In genomic region chrX:101429142-101429949, GRCm38 (mm10) we compare ENCODE assay signal across 8 mouse cellular contexts. TPM values are rescaled to one million over a fixed set of nuclear protein-coding genes. Genes with fewer than 3 reads are reported as not detected.
A peak's percentile ranks its signal among the peaks of the same experiment; 100 is the strongest.
DNase-seq lines count a peak whose midpoint lies in the region; ATAC-seq lines count a peak whose summit lies in the region.

Gene Nono (plus strand): TSS chrX:101429318.

- peak; percentile 90 for ATAC-seq in CD4-positive, CD25-positive, alpha-beta regulatory T cell, adult 4 months
- ATAC-seq in heart, embryonic 14.5 days (ENCODE audit: insufficient number of reproducible peaks, insufficient read depth, low FRiP score, low read depth), result peak; percentile 92
- peak; percentile 92 for ATAC-seq in liver, embryonic 13.5 days (ENCODE audit: low read depth)
- ATAC-seq in stomach, embryonic 16.5 days (ENCODE audit: insufficient read depth, low FRiP score), result peak; percentile 96

- WGBS in heart, embryonic 14.5 days, result 21% methylated on average over 51 of the region's 51 CpGs
- WGBS in liver, embryonic 13.5 days (ENCODE audit: insufficient replicate concordance), result 17% methylated on average over 50 of the region's 51 CpGs
- 21% methylated on average over 51 of the region's 51 CpGs for WGBS in stomach, embryonic 16.5 days

- peak; percentile 89 for DNase-seq in c-Kit-negative CD71-positive TER-119-positive erythroid progenitor cells, embryonic 14.5 days (ENCODE audit: low read depth, low spot score)
- DNase-seq in fibroblast of lung, adult 2 months (ENCODE audit: low read depth), result peak; percentile 90
- peak; percentile 93 for DNase-seq in kidney, postnatal 14 days
- peak; percentile 76 for DNase-seq in liver, embryonic 13.5 days
- peak; percentile 81 for DNase-seq in neural tube, embryonic 10.5 days (ENCODE audit: extremely low spot score, low spot score)

- H3K4me1 ChIP-seq in heart, embryonic 14.5 days (ENCODE audit: control insufficient read depth in 2 of 2, insufficient read depth in 2 of 2, low read length in 2 of 2), result peaks cover 0 to 5% of the 10 kb centered on the region in 2 experiments; a peak in 2 of 4 replicates
- H3K4me1 ChIP-seq in liver, embryonic 13.5 days (replicated peaks), result peaks cover 24% of the 10 kb centered on the region
- H3K4me1 ChIP-seq in stomach, embryonic 16.5 days (ENCODE audit: control insufficient read depth, insufficient read depth, low read length), result no peaks in the 10 kb centered on the region; the same call in 1 of the 2 replicates

- H3K27ac ChIP-seq in heart, embryonic 14.5 days (replicated peaks in 1 of 2; ENCODE audit: control insufficient read depth in 1 of 2, insufficient read depth in 1 of 2, low read depth in 2 of 2, low read length in 2 of 2), result peak within 1 kb of the TSS; percentile 94 to 99
- peak within 1 kb of the TSS; percentile 90 for H3K27ac ChIP-seq in liver, embryonic 13.5 days
- peak within 1 kb of the TSS; percentile 96 for H3K27ac ChIP-seq in stomach, embryonic 16.5 days (ENCODE audit: low read length)

- peak within 1 kb of the TSS; percentile 92 for H3K9ac ChIP-seq in heart, embryonic 14.5 days (ENCODE audit: low read length)
- peak within 1 kb of the TSS; percentile 87 for H3K9ac ChIP-seq in liver, embryonic 13.5 days
- H3K9ac ChIP-seq in stomach, embryonic 16.5 days (ENCODE audit: low read length), result peak within 1 kb of the TSS; percentile 85

- peak within 1 kb of the TSS; percentile 65 for H3K4me2 ChIP-seq in heart, embryonic 14.5 days (ENCODE audit: low read length)
- H3K4me2 ChIP-seq in liver, embryonic 13.5 days, result peak within 1 kb of the TSS; percentile 68
- peak within 1 kb of the TSS; percentile 52 for H3K4me2 ChIP-seq in stomach, embryonic 16.5 days (ENCODE audit: low read depth, low read length)

- H3K4me3 ChIP-seq in heart, embryonic 14.5 days (ENCODE audit: control insufficient read depth in 1 of 2, insufficient read depth in 1 of 2, low read depth in 1 of 2, low read length in 2 of 2), result peak within 1 kb of the TSS; percentile 69 to 86
- H3K4me3 ChIP-seq in liver, embryonic 13.5 days (replicated peaks), result peak within 1 kb of the TSS; percentile 78
- H3K4me3 ChIP-seq in stomach, embryonic 16.5 days (replicated peaks; ENCODE audit: low read length), result peak within 1 kb of the TSS; percentile 69

- H3K27me3 ChIP-seq in heart, embryonic 14.5 days (ENCODE audit: control insufficient read depth, insufficient read depth, low read length), result no peaks in the 10 kb centered on the region
- no peaks in the 10 kb centered on the region for H3K27me3 ChIP-seq in liver, embryonic 13.5 days
- no peaks in the 10 kb centered on the region for H3K27me3 ChIP-seq in stomach, embryonic 16.5 days (ENCODE audit: control insufficient read depth, insufficient read depth, low read length)

- H3K36me3 ChIP-seq in heart, embryonic 14.5 days (ENCODE audit: control insufficient read depth, insufficient read depth, low read length), result peaks cover 23% of the 10 kb centered on the region
- H3K36me3 ChIP-seq in liver, embryonic 13.5 days, result peaks cover 23% of the 10 kb centered on the region
- 0 out of 2 replicates have a peak, but pooled peaks cover 2% of the 10 kb centered on the region for H3K36me3 ChIP-seq in stomach, embryonic 16.5 days (ENCODE audit: control insufficient read depth, insufficient read depth, low read length)

- H3K9me3 ChIP-seq in heart, embryonic 14.5 days (ENCODE audit: control insufficient read depth, low read length), result no peaks in the 10 kb centered on the region
- no peaks in the 10 kb centered on the region for H3K9me3 ChIP-seq in liver, embryonic 13.5 days (replicated peaks)
- no peaks in the 10 kb centered on the region for H3K9me3 ChIP-seq in stomach, embryonic 16.5 days (replicated peaks; ENCODE audit: control insufficient read depth, low read length)

RNA-seq across cellular contexts. Expression of gene Nono, which starts in this region (rescaled TPM):
- polyA plus RNA-seq in CD4-positive, CD25-positive, alpha-beta regulatory T cell, adult 4 months (2017; shearing (Covaris generic)), result 100 to 1,000 TPM; 348 to 429 TPM
- polyA plus RNA-seq in heart, embryonic 14.5 days (2014; fragmentation: Nextera tagmentation; extraction: Ambion mirVana), result 223 and 243 TPM in 2 replicates
- 138 and 169 TPM in 2 replicates for polyA plus RNA-seq in liver, embryonic 13.5 days (2015; fragmentation: Nextera tagmentation; extraction: Ambion mirVana)
- 315 and 321 TPM in 2 replicates for polyA plus RNA-seq in stomach, embryonic 16.5 days (2015; fragmentation: Nextera tagmentation; extraction: Ambion mirVana)

Comparison
In these comparisons a context has a peak if more than half of its experiments do, and no peak if none do; other contexts are left out.
1. Peak in every context shown above with its lines: DNase-seq, ATAC-seq, H3K4me3 ChIP-seq and H3K27ac ChIP-seq.